Mouse (Mus musculus): ENCODE measurements around the gene Gm49387. TPM values are rescaled to one million over a fixed set of nuclear protein-coding genes. Genes with fewer than 3 reads are reported as not detected.
A peak's percentile ranks its signal among the peaks of the same experiment; 100 is the strongest.

Gene Gm49387
- polyA plus RNA-seq, 1 experiment from 2014 or later = 0.52 TPM

GRCm38 (mm10) chr14:31681931-31682555 is 41.4 kb upstream of the Gm49387 start:
- DNase-seq (ENCODE audit: low spot score) = no peak
- H3K36me3 ChIP-seq (ENCODE audit: control insufficient read depth, insufficient read depth, low read length) = no peaks in the 10 kb centered on the region
- no peak overlapping the region for H3K4me2 ChIP-seq (replicated peaks; ENCODE audit: low read depth)
- TF ChIP-seq EP300 (optimal IDR thresholded peaks at IDR 0.05) (no peak), CTCF (IDR thresholded peaks at IDR 0.05; ENCODE audit: low read depth) (no peak)
- H3K27ac ChIP-seq (replicated peaks) = peak overlapping the region; percentile 45; the same call in 1 of the 2 replicates
- H3K27me3 ChIP-seq (ENCODE audit: control insufficient read depth, insufficient read depth, low read length) = no peaks in the 10 kb centered on the region
- no peak overlapping the region for H3K9ac ChIP-seq (ENCODE audit: low read length)
- H3K9me3 ChIP-seq (ENCODE audit: control insufficient read depth, low read length) = no peaks in the 10 kb centered on the region
- no peak for ATAC-seq (ENCODE audit: low FRiP score, low TSS enrichment)
- H3K4me3 ChIP-seq (ENCODE audit: low read depth, low read length) = no peak overlapping the region
- H3K4me1 ChIP-seq (replicated peaks; ENCODE audit: control insufficient read depth, insufficient read depth) = no peaks in the 10 kb centered on the region
- 36% methylated on average over 5 of the region's 5 CpGs for WGBS

DNA sequence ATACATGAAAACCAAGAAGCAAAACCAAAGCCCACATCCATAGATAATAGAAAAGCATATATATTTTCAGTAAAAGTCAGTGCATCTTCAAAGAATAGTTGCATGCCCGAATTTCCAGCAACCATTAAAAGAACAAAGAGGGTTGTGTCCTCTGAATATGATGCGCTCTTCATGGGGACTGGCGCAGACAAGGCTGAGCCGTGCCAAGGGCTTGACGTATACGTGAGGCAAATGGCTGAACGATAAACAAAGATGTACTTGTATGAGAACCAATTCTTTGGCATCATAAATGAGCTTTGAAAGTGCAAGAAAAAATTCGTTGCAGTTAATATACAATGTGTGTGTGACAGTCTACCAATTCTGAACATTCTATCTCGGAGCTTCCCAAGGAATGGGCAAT is 40.6 kb upstream of the Gm49387 start:
- no peak overlapping the region for H3K27ac ChIP-seq (replicated peaks)
- no peaks in the 10 kb centered on the region for H3K36me3 ChIP-seq (ENCODE audit: control insufficient read depth, insufficient read depth, low read length)
- H3K9ac ChIP-seq (ENCODE audit: low read length) = no peak overlapping the region
- H3K27me3 ChIP-seq (ENCODE audit: control insufficient read depth, insufficient read depth, low read length) = no peaks in the 10 kb centered on the region
- H3K4me1 ChIP-seq (replicated peaks; ENCODE audit: control insufficient read depth, insufficient read depth) = no peaks in the 10 kb centered on the region
- no peak overlapping the region for H3K4me3 ChIP-seq (ENCODE audit: low read depth, low read length)
- TF ChIP-seq EP300 (optimal IDR thresholded peaks at IDR 0.05) (no peak), CTCF (IDR thresholded peaks at IDR 0.05; ENCODE audit: low read depth) (no peak)
- no peaks in the 10 kb centered on the region for H3K9me3 ChIP-seq (ENCODE audit: control insufficient read depth, low read length)
- H3K4me2 ChIP-seq (replicated peaks; ENCODE audit: low read depth) = no peak overlapping the region
- ATAC-seq (ENCODE audit: low FRiP score, low TSS enrichment) (no peak), DNase-seq (ENCODE audit: low spot score) (no peak)
- 69% methylated on average over 9 of the region's 9 CpGs for WGBS

DNA sequence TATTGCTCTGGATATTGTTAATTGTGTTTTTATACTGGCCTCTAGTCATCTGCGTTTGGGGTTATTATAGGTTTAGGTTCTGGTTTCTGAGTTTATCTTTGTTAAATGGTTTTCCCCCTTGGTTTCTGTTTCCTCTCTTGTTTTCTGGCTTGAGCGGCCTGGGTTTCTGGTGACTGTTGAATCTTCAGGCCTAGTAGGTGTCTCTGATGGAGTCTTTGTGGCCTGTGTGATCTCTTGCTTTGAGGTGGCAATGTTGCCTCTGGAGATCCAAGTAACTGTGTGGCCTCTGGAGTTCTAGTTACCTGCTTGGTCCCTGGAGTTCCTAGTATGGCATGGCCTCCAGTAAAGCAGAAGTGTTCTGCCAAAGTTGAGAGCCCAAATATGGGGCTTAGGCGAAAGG is 40.0 kb upstream of the Gm49387 start:
- Histone ChIP-seq H3K27me3 (ENCODE audit: control insufficient read depth, insufficient read depth, low read length) (no peaks in the 10 kb centered on the region), H3K36me3 (ENCODE audit: control insufficient read depth, insufficient read depth, low read length) (no peaks in the 10 kb centered on the region), H3K9me3 (ENCODE audit: control insufficient read depth, low read length) (no peaks in the 10 kb centered on the region), H3K9ac (ENCODE audit: low read length) (no peak overlapping the region), H3K4me2 (replicated peaks; ENCODE audit: low read depth) (no peak overlapping the region), H3K4me3 (ENCODE audit: low read depth, low read length) (no peak overlapping the region), H3K4me1 (replicated peaks; ENCODE audit: control insufficient read depth, insufficient read depth) (no peaks in the 10 kb centered on the region), H3K27ac (replicated peaks) (no peak overlapping the region)
- DNase-seq (ENCODE audit: low spot score) (no peak), ATAC-seq (ENCODE audit: low FRiP score, low TSS enrichment) (no peak)
- 94% methylated on average over 3 of the region's 3 CpGs for WGBS
- TF ChIP-seq EP300 (optimal IDR thresholded peaks at IDR 0.05) (no peak), CTCF (IDR thresholded peaks at IDR 0.05; ENCODE audit: low read depth) (no peak)

DNA sequence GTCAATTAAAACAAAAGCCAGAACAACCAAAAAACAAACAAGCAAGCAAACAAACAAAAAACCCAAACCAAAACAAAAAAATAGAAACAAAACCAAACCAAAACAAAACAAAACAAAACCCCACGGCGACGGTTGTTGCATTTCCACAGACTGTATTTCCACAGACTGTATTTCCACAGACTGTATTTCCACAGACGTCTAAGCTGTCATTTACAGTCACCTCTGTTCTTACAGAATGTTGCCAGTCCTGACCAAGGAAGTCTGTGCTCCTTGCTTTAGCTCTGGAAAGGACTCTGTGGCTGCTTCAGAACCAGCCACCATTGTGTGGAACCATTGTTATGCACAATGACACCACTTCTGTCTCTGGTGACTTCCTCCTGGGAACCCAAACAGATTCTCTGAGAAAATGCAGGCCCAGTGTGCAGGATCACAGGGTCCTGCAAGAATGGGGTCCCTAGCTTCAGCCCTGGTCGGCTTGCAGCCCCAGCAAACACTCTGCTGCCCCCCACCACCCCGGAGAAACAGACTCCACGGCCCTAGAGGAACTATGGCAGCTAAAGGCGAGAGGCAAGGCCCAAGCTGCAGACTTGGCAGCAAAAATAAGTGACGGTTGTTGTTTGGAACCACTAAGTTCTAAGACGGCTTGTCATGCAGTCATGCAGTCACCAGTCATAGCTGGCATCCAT is 31.1 kb upstream of the Gm49387 start:
- TF ChIP-seq EP300 (optimal IDR thresholded peaks at IDR 0.05) (no peak), CTCF (IDR thresholded peaks at IDR 0.05; ENCODE audit: low read depth) (no peak)
- H3K9ac ChIP-seq (ENCODE audit: low read length) = no peak overlapping the region
- H3K9me3 ChIP-seq (ENCODE audit: control insufficient read depth, low read length) = no peaks in the 10 kb centered on the region
- peaks cover 7% of the 10 kb centered on the region for H3K4me1 ChIP-seq (replicated peaks; ENCODE audit: control insufficient read depth, insufficient read depth)
- no peaks in the 10 kb centered on the region for H3K36me3 ChIP-seq (ENCODE audit: control insufficient read depth, insufficient read depth, low read length)
- no peak overlapping the region for H3K4me2 ChIP-seq (replicated peaks; ENCODE audit: low read depth)
- WGBS = 64% methylated on average over 10 of the region's 10 CpGs
- DNase-seq (ENCODE audit: low spot score) = no peak
- H3K4me3 ChIP-seq (ENCODE audit: low read depth, low read length) = no peak overlapping the region
- H3K27me3 ChIP-seq (ENCODE audit: control insufficient read depth, insufficient read depth, low read length) = no peaks in the 10 kb centered on the region
- no peak overlapping the region for H3K27ac ChIP-seq (replicated peaks)
- ATAC-seq (ENCODE audit: low FRiP score, low TSS enrichment) = no peak

DNA sequence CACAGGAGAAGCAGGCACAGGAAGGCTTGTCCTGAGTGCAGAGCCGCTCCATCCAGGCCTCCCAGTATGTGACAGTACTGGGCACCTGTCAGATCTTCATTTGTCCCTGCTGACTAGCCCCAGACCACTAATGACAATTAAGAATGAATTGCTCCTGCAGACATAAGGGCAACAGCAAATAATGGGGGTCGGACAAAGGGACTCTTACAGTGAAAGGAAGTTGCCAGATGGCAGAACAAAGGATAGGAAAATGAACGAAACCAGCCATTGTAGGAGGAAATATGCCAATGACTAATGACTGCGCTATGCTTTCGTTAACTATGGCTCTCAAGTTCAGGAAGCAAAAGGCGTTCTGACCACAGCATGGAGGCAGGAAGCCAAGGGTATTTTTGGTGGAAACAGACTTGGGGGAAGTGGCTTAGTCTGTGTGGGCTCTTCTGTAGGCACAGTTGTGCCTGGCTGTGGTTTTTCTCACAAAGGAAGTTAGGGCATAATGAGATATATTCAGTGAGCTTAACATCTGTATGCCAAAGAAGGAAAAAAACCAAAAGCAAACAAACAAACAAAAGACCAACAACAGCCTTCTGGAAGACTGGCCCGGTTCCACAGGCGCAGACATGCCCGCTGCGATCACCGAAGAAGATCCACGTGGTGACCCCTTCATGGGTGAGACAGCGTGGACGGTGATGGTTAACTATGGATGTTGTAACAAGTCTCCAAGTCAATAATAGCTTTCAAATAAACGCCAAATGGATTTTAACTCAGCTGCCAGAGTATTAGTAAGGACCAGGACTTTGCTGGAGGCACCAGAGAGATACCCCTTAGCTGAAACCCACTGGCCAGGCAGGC is 29.2 kb upstream of the Gm49387 start:
- ATAC-seq (ENCODE audit: low FRiP score, low TSS enrichment) (peak; percentile 58; the same call in 1 of the 2 replicates), DNase-seq (ENCODE audit: low spot score) (no peak)
- Histone ChIP-seq H3K27ac (replicated peaks) (peak overlapping the region; percentile 84), H3K9ac (ENCODE audit: low read length) (no peak overlapping the region), H3K36me3 (ENCODE audit: control insufficient read depth, insufficient read depth, low read length) (no peaks in the 10 kb centered on the region), H3K4me3 (ENCODE audit: low read depth, low read length) (no peak overlapping the region), H3K9me3 (ENCODE audit: control insufficient read depth, low read length) (no peaks in the 10 kb centered on the region), H3K4me1 (replicated peaks; ENCODE audit: control insufficient read depth, insufficient read depth) (peaks cover 9% of the 10 kb centered on the region), H3K27me3 (ENCODE audit: control insufficient read depth, insufficient read depth, low read length) (no peaks in the 10 kb centered on the region), H3K4me2 (replicated peaks; ENCODE audit: low read depth) (peak overlapping the region; percentile 27; the same call in 1 of the 2 replicates)
- TF ChIP-seq CTCF (IDR thresholded peaks at IDR 0.05; ENCODE audit: low read depth) (no peak), EP300 (optimal IDR thresholded peaks at IDR 0.05) (no peak)
- WGBS = 66% methylated on average over 15 of the region's 15 CpGs

Measured in stomach, postnatal 0 days (tissue).